Mouse (Mus musculus) gastrocnemius, postnatal 36 days (tissue): ENCODE measurements around the gene Nkapl. TPM values are rescaled to one million over a fixed set of nuclear protein-coding genes. Genes with fewer than 3 reads are reported as not detected.
A peak's percentile ranks its signal among the peaks of the same experiment; 100 is the strongest.

Experiments
- DNase-seq, 2 experiments: peaks; one replicate each; pipeline ENCODE4 v3.0.0; 2022
- intact Hi-C: fragments of 180-260 bp; cut with DNase I; formaldehyde crosslinking; loops from one replicate; pipeline ENCODE4 v1.15.1; 2025
- microRNA-seq, 2 experiments: library from miRNA; unstranded; fragments of <30 nt; microRNA quantifications; one replicate each; pipeline ENCODE4 v1.2.0; 2021
- total RNA-seq, 2 experiments: library from RNA; stranded (reverse); gene quantifications; 2 replicates each; pipeline ENCODE4 v1.2.3; 2021

The Nkapl gene
- total RNA-seq, 2 experiments from 2014 or later, result 0.17 TPM; not detected in 1

DNA sequence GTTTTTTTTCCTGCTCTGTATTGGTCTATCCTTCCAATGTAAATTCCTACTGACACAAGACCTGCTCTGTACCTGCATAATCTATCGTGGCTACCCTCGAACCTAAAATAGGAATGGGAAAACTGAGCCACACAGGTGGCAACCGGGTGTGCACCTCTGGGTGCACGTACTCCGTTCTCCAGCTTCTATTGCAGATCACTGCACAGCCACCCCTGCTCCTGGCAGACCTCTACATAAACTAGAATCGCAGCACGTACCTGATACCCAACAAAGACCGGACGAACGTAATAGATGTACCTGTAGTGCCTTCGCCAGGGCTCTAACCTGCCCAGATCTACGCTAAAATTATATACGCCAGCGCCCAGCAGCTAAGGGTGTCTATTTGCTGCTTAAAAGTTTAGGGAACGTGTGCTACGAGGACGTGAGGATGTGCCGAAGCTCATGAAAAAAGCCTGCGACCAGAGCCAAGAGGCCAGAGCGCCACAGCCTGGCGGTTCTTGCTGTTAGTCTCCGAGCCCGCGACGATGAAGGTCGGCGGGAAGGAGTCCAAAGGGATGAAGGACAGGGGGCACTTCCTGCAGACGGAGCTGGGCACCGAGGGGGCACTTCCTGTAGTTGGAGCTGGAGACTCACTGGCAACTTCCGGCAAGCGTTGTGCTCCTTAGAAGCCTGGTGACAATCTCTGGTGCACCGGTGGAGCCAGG is 27.7 kb downstream of the Nkapl start, which contains the start of gene Pgbd1:
Gene Pgbd1 (minus strand): TSS at position 556 of the 704 bp plus-strand sequence.
- intact Hi-C loops, result no loop called here
- peak; percentile 12 to 22 for DNase-seq

DNA sequence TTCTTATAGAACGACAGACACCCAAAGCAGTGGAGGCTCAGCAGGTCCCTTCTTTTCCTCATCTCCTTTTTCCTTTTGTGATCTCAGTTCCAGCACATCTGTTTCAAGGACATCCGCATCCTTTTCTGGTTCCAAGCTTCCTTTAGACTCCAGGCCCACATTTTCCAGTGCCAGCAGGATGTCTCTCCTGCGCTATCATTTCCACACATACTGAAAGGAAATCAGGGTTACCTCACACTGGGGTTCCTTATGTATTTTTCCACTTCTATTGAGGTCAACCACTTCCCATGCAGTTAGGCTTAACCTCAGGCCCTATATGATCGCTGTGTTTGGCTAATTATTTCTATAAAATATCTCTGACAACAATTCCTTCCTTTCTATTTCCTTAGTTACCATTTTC is 32.8 kb downstream of the Nkapl start:
- no peak for DNase-seq
- intact Hi-C loops, result no loop called here

DNA sequence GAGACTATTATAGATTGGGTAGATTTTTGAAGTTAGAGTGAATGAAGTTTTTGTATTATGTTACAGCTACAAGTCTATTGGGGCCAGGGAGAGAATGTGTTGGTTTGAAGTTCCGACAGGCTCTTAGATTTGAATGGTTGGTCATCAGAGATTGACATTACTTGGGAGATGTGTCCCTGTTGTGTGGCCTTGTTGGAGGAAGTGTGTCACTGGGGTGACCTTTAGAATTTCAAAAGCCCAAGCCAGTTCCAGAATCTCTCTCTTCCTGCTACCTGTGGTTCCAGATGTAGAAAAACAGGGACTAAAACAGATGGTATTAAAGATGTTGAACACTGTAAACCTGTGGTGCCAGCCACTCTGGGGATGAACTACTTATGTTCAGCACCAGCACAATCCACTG is 40.7 kb downstream of the Nkapl start:
- intact Hi-C loops, result no loop called here
- DNase-seq, result no peak

DNA sequence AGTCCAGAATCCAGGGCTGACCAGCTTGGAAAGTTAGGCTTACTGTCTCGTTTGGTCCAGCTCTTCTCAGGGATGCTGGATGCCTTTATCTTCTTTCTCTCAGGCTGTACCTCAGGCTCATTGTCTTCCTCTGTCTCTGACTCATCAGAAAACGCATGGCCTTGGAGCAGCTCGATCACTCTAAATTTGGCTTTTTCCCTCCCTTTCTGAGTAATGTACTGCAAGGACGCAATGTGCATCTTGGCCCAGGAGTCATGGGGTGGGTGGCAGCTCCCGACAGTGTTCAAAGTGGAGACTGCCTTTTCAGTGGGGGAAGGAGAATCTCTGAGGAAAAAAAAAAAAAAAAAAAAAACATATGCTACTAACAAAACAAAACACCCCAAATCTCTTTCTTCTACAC is 45.0 kb downstream of the Nkapl start:
- DNase-seq, result no peak
- intact Hi-C loops, result no loop called here

DNA sequence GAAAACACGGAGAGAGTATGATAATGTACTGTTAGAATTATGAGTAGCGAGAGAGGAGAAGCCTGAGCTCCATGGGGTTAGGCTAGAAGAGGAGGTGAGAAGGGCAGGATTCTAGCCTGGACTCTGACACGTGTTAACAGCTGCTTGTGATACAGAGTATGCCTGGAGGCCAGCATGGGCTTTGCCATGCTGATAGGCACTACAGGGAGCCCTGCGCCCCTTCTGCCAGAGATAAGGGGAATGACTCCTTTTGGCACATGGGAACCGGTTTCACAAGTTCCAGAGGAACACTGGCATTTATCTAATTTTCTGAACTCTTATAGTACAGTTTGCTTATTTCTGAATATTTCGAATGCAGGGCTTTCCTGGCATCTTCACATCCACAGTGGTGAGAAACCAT is 49.4 kb downstream of the Nkapl start:
- no peak for DNase-seq
- intact Hi-C loops, result no loop called here

DNA sequence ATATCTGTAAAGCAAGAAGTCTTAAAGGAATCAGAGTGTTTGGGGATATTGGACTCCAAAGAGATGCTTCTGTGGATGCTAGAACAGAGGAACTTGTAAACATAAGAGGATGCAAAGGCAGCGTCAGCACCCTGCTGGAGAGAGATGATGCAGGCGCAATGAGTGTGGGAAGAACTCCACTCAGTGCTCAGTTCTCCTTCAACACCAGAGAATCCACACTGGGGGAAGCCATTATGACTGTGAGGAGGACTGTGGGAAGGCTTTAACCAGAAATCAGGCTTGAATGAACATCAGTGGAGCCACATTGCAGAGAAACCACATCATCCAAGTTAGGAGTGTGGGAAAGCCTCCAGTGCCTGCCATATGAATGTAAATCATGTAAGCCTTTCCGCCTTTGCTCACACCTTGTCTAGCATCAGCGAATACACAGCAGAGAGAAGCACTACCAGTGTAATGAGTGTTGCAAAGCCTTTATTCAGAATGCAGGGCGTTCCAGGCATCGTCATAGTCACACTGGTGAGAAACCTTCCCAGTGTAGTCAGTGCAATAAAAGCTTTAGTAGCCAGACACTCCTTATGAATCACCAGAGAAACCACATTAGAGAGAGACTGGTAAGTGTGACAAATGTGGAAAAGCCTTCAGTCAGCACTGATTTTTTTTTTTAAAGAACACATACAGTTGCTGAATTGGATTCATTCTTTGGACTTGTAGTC is 50.9 kb downstream of the Nkapl start:
- intact Hi-C loops, result no loop called here
- DNase-seq, result no peak

Small RNA genes lying within 50 kb of the gene (microRNA-seq; reads per million reads assigned to microRNA genes)
- 0 reads per million in 2 experiments for gene Mir1896

Other genes with a start within 250 kb of the Nkapl start
- gene Gpx5, start 175.8 kb downstream of the Nkapl start, total RNA-seq, result not detected
- gene Gpx6, start 156.4 kb downstream of the Nkapl start, total RNA-seq, result not detected
- gene Olfr1367, start 121.6 kb downstream of the Nkapl start, total RNA-seq, result not detected
- gene Zscan12, start 105.7 kb downstream of the Nkapl start, total RNA-seq, result 1 to 10 TPM; 4.7 to 6.7 TPM
- 10 to 100 TPM; 14.7 to 14.9 TPM for gene Zkscan3, start 65.8 kb downstream of the Nkapl start, total RNA-seq
- gene Pgbd1, start 27.5 kb downstream of the Nkapl start, total RNA-seq, result under 1 TPM; 0.20 to 0.36 TPM
- 10 to 100 TPM in 1 of 2 experiments, 1 to 10 TPM in 1; 8.8 to 11.9 TPM for gene Zscan26, start 14.8 kb downstream of the Nkapl start, total RNA-seq
- under 1 TPM; 0.25 to 0.43 TPM for gene Zkscan4, start 10.4 kb upstream of the Nkapl start, total RNA-seq
- not detected for gene Gm10065, start 10.9 kb upstream of the Nkapl start, total RNA-seq
- 10 to 100 TPM; 21.6 to 22.8 TPM for gene AK157302, start 26.7 kb upstream of the Nkapl start, total RNA-seq
- gene Gm11273, start 32.9 kb upstream of the Nkapl start, total RNA-seq, result 100 to 1,000 TPM; 119 to 122 TPM
- 1 to 10 TPM; 4.0 to 6.2 TPM for gene Zkscan8, start 62.6 kb upstream of the Nkapl start, total RNA-seq
- not detected for gene Olfr1366, start 74.3 kb upstream of the Nkapl start, total RNA-seq
- gene Olfr1535, start 91.4 kb upstream of the Nkapl start, total RNA-seq, result not detected
- not detected for gene Olfr1364, start 113.2 kb upstream of the Nkapl start, total RNA-seq
- gene Olfr1362, start 145.5 kb upstream of the Nkapl start, total RNA-seq, result not detected
- gene Olfr11, start 174.0 kb upstream of the Nkapl start, total RNA-seq, result not detected
- gene Olfr1361, start 194.9 kb upstream of the Nkapl start, total RNA-seq, result not detected
- not detected for gene Olfr1360, start 208.9 kb upstream of the Nkapl start, total RNA-seq
- not detected for gene Olfr1359, start 229.6 kb upstream of the Nkapl start, total RNA-seq
- gene Hist1h2bl, start 247.6 kb upstream of the Nkapl start, total RNA-seq, result 10 to 100 TPM; 10.7 to 18.2 TPM
- 1 to 10 TPM; 3.3 to 8.8 TPM for gene Hist1h2ai, start 247.9 kb upstream of the Nkapl start, total RNA-seq
- 10 to 100 TPM; 12.6 to 15.0 TPM for gene Hist1h3h, start 249.2 kb upstream of the Nkapl start, total RNA-seq